Mouse (Mus musculus): ENCODE measurements around the gene Fntb. TPM values are rescaled to one million over a fixed set of nuclear protein-coding genes. Genes with fewer than 3 reads are reported as not detected.

Fntb gene
- polyA plus RNA-seq, 1 experiment from 2014 or later, result 4.9 TPM

DNA sequence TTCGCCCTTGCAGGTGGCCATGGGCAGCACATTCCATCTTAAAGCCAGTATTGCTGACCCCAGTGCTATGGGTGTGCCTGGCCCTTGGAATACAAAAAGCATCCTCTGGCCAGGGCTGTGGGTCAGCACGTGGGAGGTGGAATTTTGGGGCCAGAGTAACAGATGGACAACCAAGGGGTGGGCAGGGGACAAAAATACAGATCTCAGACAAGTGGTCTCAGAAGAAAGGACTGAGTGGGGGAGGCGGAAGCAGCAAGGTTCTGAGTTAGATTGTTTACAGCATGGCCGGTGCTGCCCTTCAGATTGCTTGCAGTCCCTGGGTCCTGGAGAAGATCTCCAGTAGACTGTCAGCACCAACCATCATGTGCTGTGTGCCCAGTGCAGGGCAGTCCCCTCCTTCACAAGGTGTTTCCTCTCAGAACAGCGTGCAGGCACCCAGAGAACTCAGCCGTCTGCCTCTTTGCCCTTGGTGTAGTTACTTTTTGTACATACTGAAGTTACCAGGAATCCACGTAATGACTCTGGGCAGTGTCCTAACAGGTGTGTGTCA lies 107.5 kb downstream of the Fntb start:
- Histone ChIP-seq H3K27ac (no peak overlapping the region), H3K79me2 (ENCODE audit: inconsistent target) (no peaks in the 10 kb centered on the region), H3K4me3 (ENCODE audit: inconsistent target) (no peak overlapping the region), H3K36me3 (ENCODE audit: inconsistent target) (no peaks in the 10 kb centered on the region)
- 91% methylated on average over 7 of the region's 7 CpGs for WGBS (ENCODE audit: missing documents)

DNA sequence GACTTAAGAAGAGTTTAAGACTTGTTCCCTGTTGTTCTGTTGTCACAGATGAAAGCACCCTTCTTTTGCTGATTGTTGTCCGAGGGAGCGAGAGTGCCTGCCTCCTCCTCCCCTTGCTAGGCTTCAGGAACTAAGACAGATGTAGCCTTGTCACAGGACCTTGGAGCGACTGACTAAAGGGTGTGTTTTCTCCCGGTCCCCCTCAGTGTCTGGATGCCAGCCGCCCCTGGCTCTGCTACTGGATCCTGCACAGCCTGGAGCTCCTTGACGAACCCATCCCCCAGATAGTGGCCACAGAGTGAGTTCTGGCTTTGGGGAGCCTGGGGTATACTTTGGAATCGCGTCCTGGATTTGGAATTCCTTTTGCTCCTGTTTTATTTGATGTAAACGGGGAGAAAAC lies 109.4 kb downstream of the Fntb start:
- Histone ChIP-seq H3K79me2 (ENCODE audit: inconsistent target) (no peaks in the 10 kb centered on the region), H3K27ac (no peak overlapping the region), H3K4me3 (ENCODE audit: inconsistent target) (no peak overlapping the region), H3K36me3 (ENCODE audit: inconsistent target) (no peaks in the 10 kb centered on the region)
- WGBS (ENCODE audit: missing documents), result 90% methylated on average over 9 of the region's 9 CpGs

DNA sequence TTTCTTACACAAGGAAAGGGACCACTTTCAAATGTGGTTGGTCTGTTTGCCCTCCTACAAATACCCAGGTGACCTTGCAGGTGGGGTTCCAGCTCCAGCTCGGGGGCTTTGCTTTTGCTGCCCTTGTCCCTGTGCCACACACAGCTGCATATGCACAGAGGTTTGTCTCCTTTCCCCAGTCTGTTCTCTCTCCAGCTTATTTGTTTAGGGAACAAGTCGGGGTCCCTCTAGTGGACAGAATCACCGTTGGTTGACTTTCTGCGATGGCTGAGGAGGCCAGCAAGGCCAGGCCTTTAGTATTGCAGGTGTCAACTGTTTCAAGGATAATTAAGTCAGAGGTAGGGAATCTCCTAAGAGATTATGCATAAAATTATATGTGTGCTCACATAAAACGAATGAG lies 113.9 kb downstream of the Fntb start:
- H3K36me3 ChIP-seq (ENCODE audit: inconsistent target), result no peaks in the 10 kb centered on the region
- no peak overlapping the region for H3K27ac ChIP-seq
- WGBS (ENCODE audit: missing documents), result 20% methylated on average over 5 of the region's 5 CpGs

GRCm38 (mm10) chr12:76880131-76880530 lies 114.7 kb downstream of the Fntb start:
- WGBS (ENCODE audit: missing documents), result 90% methylated on average over 4 of the region's 4 CpGs
- Histone ChIP-seq H3K27ac (no peak overlapping the region), H3K36me3 (ENCODE audit: inconsistent target) (no peaks in the 10 kb centered on the region), H3K4me3 (ENCODE audit: inconsistent target) (no peak overlapping the region), H3K79me2 (ENCODE audit: inconsistent target) (no peaks in the 10 kb centered on the region)

More for the DNA sequence above, 113.9 kb downstream of the Fntb start:
- Histone ChIP-seq H3K79me2 (ENCODE audit: inconsistent target) (no peaks in the 10 kb centered on the region), H3K4me3 (ENCODE audit: inconsistent target) (no peak overlapping the region)

- WGBS (ENCODE audit: missing documents), result 97% methylated on average over 9 of the region's 9 CpGs
- H3K27ac ChIP-seq, result no peak overlapping the region
- no peak overlapping the region for H3K4me3 ChIP-seq (ENCODE audit: inconsistent target)
- no peaks in the 10 kb centered on the region for H3K36me3 ChIP-seq (ENCODE audit: inconsistent target)
- no peaks in the 10 kb centered on the region for H3K79me2 ChIP-seq (ENCODE audit: inconsistent target)
Measured at GRCm38 (mm10) chr12:76883824-76884223, 118.4 kb downstream of the Fntb start.

- H3K4me3 ChIP-seq (ENCODE audit: inconsistent target), result no peak overlapping the region
- H3K79me2 ChIP-seq (ENCODE audit: inconsistent target), result no peaks in the 10 kb centered on the region
- WGBS (ENCODE audit: missing documents), result 93% methylated on average over 2 of the region's 4 CpGs
- H3K36me3 ChIP-seq (ENCODE audit: inconsistent target), result no peaks in the 10 kb centered on the region
- no peak overlapping the region for H3K27ac ChIP-seq
Measured at GRCm38 (mm10) chr12:76885103-76885502, 119.7 kb downstream of the Fntb start.

DNA sequence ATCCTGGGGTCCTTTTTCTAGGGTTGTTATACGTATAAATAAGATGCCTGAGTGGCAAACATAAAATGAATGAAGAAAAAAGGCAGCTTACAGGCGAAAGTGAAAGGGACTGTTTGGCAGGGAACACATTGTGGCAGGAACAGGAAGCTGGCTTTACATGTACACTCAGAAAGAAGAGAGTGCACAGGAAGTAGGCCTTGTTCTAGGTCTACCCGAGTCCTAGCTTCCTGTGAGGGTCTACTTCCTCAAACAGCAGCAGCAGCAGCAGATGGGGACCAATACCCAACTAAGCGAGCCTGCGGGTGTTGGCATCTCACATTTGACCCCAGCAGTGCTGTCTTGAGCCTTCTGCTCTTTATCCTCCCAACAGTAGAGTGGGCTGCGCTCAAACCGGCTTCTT lies 121.4 kb downstream of the Fntb start:
- Histone ChIP-seq H3K36me3 (ENCODE audit: inconsistent target) (no peaks in the 10 kb centered on the region), H3K4me3 (ENCODE audit: inconsistent target) (no peak overlapping the region), H3K27ac (no peak overlapping the region), H3K79me2 (ENCODE audit: inconsistent target) (no peaks in the 10 kb centered on the region)
- 41% methylated on average over 7 of the region's 7 CpGs for WGBS (ENCODE audit: missing documents)

DNA sequence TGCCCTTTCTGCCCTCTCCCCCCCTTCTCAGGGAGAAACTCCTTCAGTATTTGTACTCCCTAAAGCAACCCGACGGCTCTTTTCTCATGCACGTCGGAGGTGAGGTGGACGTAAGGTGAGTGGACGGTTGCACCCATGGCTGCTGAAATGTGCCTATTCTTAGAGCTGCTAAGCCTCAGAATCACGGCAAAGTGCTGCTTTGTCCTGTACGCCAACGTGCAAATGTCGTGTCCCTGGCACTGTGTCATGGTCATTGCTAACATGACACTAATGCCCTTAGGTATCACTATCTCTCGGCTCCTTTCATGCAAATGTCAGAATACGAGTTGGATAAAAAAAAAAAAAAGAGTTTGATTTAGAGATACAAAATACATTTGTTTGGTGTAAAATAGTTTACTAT lies 122.6 kb downstream of the Fntb start:
- Histone ChIP-seq H3K79me2 (ENCODE audit: inconsistent target) (no peaks in the 10 kb centered on the region), H3K36me3 (ENCODE audit: inconsistent target) (no peaks in the 10 kb centered on the region), H3K27ac (no peak overlapping the region), H3K4me3 (ENCODE audit: inconsistent target) (no peak overlapping the region)
- WGBS (ENCODE audit: missing documents), result 96% methylated on average over 10 of the region's 12 CpGs

GRCm38 (mm10) chr12:76889404-76890184 lies 124.2 kb downstream of the Fntb start:
- 91% methylated on average over 11 of the region's 11 CpGs for WGBS (ENCODE audit: missing documents)
- Histone ChIP-seq H3K4me3 (ENCODE audit: inconsistent target) (no peak overlapping the region), H3K27ac (no peak overlapping the region), H3K79me2 (ENCODE audit: inconsistent target) (no peaks in the 10 kb centered on the region), H3K36me3 (ENCODE audit: inconsistent target) (no peaks in the 10 kb centered on the region)

DNA sequence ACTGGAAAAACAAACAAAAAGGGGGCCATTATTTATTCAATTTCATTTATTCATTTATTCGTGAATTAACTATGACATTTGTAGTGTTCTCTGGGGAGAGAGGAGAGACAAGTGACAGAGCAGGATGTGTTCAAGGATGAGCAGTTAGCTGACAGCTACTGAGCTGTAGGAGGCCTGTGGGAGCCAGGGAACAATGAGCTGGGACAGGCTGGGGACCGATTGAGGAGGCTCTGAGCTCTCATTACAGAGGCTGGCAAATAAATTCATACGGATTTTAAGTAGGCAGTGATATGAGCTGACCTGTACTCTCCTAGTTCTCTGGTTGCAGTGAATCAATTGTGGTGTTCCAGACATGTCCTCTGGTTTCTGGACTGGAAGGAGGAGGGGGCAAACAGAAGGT lies 125.8 kb downstream of the Fntb start:
- no peak overlapping the region for H3K27ac ChIP-seq
- H3K4me3 ChIP-seq (ENCODE audit: inconsistent target), result no peak overlapping the region
- H3K36me3 ChIP-seq (ENCODE audit: inconsistent target), result no peaks in the 10 kb centered on the region
- WGBS (ENCODE audit: missing documents), result 96% methylated on average over 3 of the region's 3 CpGs
- no peaks in the 10 kb centered on the region for H3K79me2 ChIP-seq (ENCODE audit: inconsistent target)

- 89% methylated on average over 15 of the region's 16 CpGs for WGBS (ENCODE audit: missing documents)
- no peak overlapping the region for H3K27ac ChIP-seq
- no peaks in the 10 kb centered on the region for H3K36me3 ChIP-seq (ENCODE audit: inconsistent target)
- H3K79me2 ChIP-seq (ENCODE audit: inconsistent target), result no peaks in the 10 kb centered on the region
- H3K4me3 ChIP-seq (ENCODE audit: inconsistent target), result no peak overlapping the region
Measured at GRCm38 (mm10) chr12:76892910-76893695, 127.7 kb downstream of the Fntb start.

DNA sequence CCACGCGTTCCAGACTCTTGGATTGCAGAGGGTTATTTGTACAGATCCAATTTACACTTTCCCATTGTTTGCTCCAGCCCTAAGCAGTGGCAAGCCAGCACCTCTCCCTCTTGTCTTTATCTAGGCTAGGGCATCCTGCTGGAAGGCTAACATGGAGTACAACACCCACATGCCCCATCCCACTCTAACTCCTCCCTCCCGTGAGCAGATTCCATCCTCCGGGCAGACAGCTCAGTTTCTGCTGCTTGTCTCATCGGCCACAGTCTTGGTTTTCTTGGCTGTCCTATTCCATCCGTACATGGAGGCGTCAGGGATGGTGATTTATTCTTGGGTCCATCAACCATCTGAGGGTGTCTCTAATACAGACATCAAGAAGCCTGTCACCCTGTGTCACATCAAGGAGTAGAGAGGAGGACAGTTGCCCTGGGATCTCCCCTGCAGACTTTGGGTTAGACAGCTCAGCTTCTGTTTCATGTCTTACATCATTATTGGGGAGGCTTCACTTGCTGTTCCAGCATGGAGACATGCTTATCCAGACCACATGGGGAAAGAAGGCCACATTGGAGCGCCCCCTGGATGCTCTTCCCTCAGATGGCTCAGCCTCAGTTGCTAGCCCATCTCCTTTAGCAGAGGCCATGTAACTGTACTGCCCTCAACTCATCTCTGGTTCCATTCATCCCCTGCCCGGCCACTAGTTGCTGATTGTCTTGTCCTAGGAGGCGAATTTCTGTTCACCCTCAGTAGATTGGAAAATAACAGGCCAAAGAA lies 129.6 kb downstream of the Fntb start:
- Histone ChIP-seq H3K4me3 (ENCODE audit: inconsistent target) (no peak overlapping the region), H3K27ac (no peak overlapping the region), H3K36me3 (ENCODE audit: inconsistent target) (no peaks in the 10 kb centered on the region), H3K79me2 (ENCODE audit: inconsistent target) (no peaks in the 10 kb centered on the region)
- 90% methylated on average over 9 of the region's 10 CpGs for WGBS (ENCODE audit: missing documents)

DNA sequence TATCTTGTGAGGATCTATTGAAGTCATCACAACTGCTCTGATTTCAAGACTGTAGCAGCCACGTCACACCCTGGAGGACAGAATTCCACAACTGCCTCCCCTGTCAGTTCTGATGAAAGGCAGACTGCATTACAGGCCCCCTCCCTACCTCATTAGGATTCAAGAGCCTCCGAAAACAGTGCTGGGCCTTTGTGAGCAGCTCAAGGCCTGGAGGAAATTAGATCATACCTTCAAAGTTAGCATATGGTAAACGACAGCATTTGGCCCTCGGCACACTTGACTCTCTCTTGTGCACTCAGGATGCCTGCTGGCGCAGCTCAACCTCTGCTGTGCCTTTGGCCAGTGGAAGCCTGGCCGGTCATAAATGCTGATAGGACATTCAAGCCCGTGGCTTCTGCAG lies 130.4 kb downstream of the Fntb start:
- Histone ChIP-seq H3K79me2 (ENCODE audit: inconsistent target) (no peaks in the 10 kb centered on the region), H3K4me3 (ENCODE audit: inconsistent target) (no peak overlapping the region), H3K27ac (no peak overlapping the region), H3K36me3 (ENCODE audit: inconsistent target) (no peaks in the 10 kb centered on the region)
- 91% methylated on average over 7 of the region's 7 CpGs for WGBS (ENCODE audit: missing documents)

GRCm38 (mm10) chr12:76896566-76896965 lies 131.2 kb downstream of the Fntb start:
- Histone ChIP-seq H3K27ac (no peak overlapping the region), H3K4me3 (ENCODE audit: inconsistent target) (no peak overlapping the region), H3K36me3 (ENCODE audit: inconsistent target) (no peaks in the 10 kb centered on the region), H3K79me2 (ENCODE audit: inconsistent target) (no peaks in the 10 kb centered on the region)
- WGBS (ENCODE audit: missing documents), result 92% methylated on average over 2 of the region's 4 CpGs
